Mouse (Mus musculus) limb, embryonic 14.5 days (tissue): ENCODE results near the gene Bid. TPM values are rescaled to one million over a fixed set of nuclear protein-coding genes. Genes with fewer than 3 reads are reported as not detected.

ENCODE experiments used
- ATAC-seq: fragments of 200-750 bp; cut with Nextera tagmentation; 2 replicates; pipeline ENCODE4 v1.8.0; 2017; ENCODE audit warnings: low read depth, moderate number of reproducible peaks, moderate TSS enrichment; ENCODE audit not compliant: low FRiP score
- DNase-seq: peaks from one replicate; pipeline ENCODE4 v3.0.0-alpha.2; 2015; ENCODE audit warnings: low spot score
- H3K27ac ChIP-seq: fragments of 300-500 bp; sonication (generic); replicated peaks from 2 replicates; pipeline ENCODE4 v1.5.1; 2014; ENCODE audit warnings: low read depth, mild to moderate bottlenecking, low read length, moderate library complexity, mixed read lengths
- H3K27me3 ChIP-seq: fragments of 300-500 bp; sonication (generic); 2 replicates; pipeline ENCODE4 v1.6.1; 2014; ENCODE audit warnings: low read length, mixed read lengths; ENCODE audit not compliant: control insufficient read depth, insufficient read depth
- H3K36me3 ChIP-seq: fragments of 300-500 bp; sonication (generic); 2 replicates; pipeline ENCODE4 v1.6.1; 2014; ENCODE audit warnings: mild to moderate bottlenecking, low read length, moderate library complexity, mixed read lengths; ENCODE audit not compliant: control insufficient read depth, insufficient read depth
- H3K4me1 ChIP-seq: fragments of 300-500 bp; sonication (generic); 2 replicates; pipeline ENCODE4 v1.6.1; 2014; ENCODE audit warnings: antibody characterized with exemption, low read length, mixed read lengths; ENCODE audit not compliant: control insufficient read depth, insufficient read depth
- H3K4me2 ChIP-seq: fragments of 300-500 bp; sonication (generic); replicated peaks from 2 replicates; pipeline ENCODE4 v1.6.1; 2014; ENCODE audit warnings: low read depth, mild to moderate bottlenecking, low read length, moderate library complexity; ENCODE audit not compliant: severe bottlenecking
- H3K4me3 ChIP-seq: fragments of 300-500 bp; sonication (generic); replicated peaks from 2 replicates; pipeline ENCODE4 v1.5.1; 2014; ENCODE audit warnings: low read length
- H3K9ac ChIP-seq: fragments of 300-500 bp; sonication (generic); 2 replicates; pipeline ENCODE4 v1.6.1; 2014; ENCODE audit warnings: mild to moderate bottlenecking, low read depth, low read length, moderate library complexity; ENCODE audit not compliant: severe bottlenecking
- H3K9me3 ChIP-seq: fragments of 300-500 bp; sonication (generic); 2 replicates; pipeline ENCODE4 v1.6.1; 2016; ENCODE audit warnings: low read length; ENCODE audit not compliant: control insufficient read depth
- POLR2A ChIP-seq: fragments of 200-500 bp; IDR thresholded peaks from 2 replicates; pipeline ENCODE4 v1.8.0; 2012; ENCODE audit warnings: inconsistent platforms, mild to moderate bottlenecking, moderate library complexity, borderline replicate concordance; ENCODE audit not compliant: insufficient read depth, insufficient read length; ENCODE audit errors: extremely low read depth
- WGBS: fragments of 180-500 bp; shearing (Covaris S2); extraction: QIAGEN DNeasy Blood & Tissue Kit; methylation state at CpG from one replicate; pipeline ENCODE4 v1.1.7; 2014; 5-methylcytosine and 5-hydroxymethylcytosine counted together
- polyA plus RNA-seq, 2 experiments: library from polyadenylated mRNA; depleted of rRNA in 1 of 2; stranded (reverse) in 1 of 2; unstranded in 1 of 2; fragments of >200 nt; fragmentation: Nextera tagmentation in 1 of 2; extraction: Ambion mirVana in 1 of 2; gene quantifications; 2 replicates each; pipeline versions ENCODE4 v1.2.1 to v1.2.3; 2012 to 2014

Gene Bid
- polyA plus RNA-seq (2012; rRNA removed) (11.1 TPM in 2 replicates), polyA plus RNA-seq (2014; fragmentation: Nextera tagmentation; extraction: Ambion mirVana) (17.0 and 18.2 TPM in 2 replicates)

DNA sequence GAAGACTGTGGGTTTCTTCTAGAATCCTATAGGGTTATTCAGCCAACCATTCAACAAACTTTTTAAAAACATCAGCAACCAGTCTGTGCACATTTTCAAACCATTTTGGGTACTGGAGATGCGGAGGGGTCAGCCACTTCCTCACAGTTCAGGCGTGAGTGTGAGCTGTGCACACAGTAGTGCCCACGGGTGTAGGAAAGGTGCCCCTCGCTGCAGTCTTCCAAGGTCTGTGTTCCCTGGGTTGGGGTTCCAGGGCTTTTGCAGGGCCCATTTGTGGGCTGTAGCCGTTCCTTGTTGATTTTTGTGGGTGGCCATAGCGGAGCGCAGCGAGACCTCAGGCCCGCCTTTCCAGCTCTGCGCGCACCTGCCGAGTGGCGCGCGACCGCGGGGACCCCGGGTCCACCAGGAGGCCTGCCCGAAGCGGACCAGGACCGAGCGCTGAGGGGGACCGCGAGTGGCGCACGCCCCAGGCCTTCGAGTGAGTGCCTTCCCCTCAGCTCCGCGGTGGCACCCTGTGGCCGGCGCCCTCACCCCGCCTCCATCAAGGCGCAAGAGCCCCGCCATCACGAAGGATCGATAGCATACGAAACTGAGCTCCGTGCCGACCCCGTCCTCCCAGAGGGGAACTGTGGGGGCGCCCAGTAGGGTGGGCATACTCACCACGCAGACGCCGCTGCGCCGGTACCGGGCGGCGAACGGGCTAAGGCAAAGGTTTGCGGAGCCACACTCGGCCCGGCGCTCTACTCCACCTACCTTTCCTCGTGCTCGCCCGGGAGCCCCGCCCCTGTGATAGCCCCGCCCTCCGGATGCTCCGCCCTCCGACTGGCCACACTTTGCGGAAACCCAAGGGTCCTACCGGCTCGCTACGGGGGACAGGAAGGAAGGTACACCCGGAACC, at the start of gene Bid:
Gene Bid, minus strand, starts transcription at position 780 of the 898 bp plus-strand sequence.
- ATAC-seq (peak; percentile 90), DNase-seq (peak; percentile 67)
- Histone ChIP-seq H3K4me1 (peaks cover 8% of the 10 kb centered on the region), H3K27ac (no peak within 1 kb of the TSS), H3K4me2 (peak within 1 kb of the TSS; percentile 88), H3K27me3 (no peaks in the 10 kb centered on the region), H3K9ac (peak within 1 kb of the TSS; percentile 54), H3K9me3 (no peaks in the 10 kb centered on the region), H3K36me3 (no peaks in the 10 kb centered on the region), H3K4me3 (peak within 1 kb of the TSS; percentile 54)
- WGBS, result 2% methylated on average over 62 of the region's 67 CpGs
- no peak for TF ChIP-seq POLR2A

DNA sequence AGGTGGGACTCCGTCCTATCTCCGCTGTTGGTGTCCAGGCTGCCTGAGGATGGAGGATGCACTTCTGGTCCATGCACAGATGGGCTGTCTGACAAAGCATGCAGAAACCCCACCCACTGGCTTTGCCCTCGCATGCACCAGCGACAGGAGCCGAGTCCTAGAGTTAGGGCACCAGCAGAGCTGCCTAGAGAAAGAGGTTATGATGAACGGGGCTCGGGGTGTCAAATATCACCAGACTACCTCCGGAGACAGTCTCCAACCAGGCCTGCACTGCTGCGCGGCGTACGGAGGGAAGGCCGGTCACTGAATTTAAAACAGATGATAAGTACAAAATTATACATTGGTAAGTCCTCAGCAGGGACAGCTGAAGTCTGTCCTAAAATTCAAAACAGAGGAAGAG, 49.2 kb upstream of the Bid start:
- WGBS, result 17% methylated on average over 13 of the region's 13 CpGs
- ATAC-seq, result peak; percentile 57; the same call in 1 of the 2 replicates
- Histone ChIP-seq H3K4me2 (no peak overlapping the region), H3K4me1 (no peaks in the 10 kb centered on the region), H3K27ac (no peak overlapping the region), H3K9me3 (no peaks in the 10 kb centered on the region), H3K36me3 (peaks cover 11% of the 10 kb centered on the region), H3K9ac (no peak overlapping the region), H3K4me3 (no peak overlapping the region), H3K27me3 (no peaks in the 10 kb centered on the region)
- TF ChIP-seq POLR2A, result no peak
- DNase-seq, result no peak

DNA sequence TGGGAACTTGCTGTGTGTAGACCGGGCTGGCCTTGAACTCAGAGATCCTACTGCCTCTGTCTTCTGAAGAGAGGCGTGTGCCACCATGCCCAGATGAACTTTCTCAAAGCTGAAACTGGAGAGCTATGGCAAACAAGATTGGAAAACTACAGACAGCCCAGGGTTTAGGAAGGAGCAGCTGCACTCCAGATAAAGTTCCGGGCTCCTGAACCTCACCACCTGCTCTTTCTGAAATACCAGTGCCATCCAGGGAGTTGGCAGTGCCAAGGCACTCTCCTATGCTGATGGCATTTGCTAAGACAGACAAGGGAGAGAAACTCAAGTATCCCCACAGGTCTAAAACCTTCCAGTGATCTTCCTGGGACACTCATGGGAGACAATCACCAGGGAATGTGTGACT, 47.5 kb upstream of the Bid start:
- Histone ChIP-seq H3K9me3 (no peaks in the 10 kb centered on the region), H3K4me1 (no peaks in the 10 kb centered on the region), H3K27ac (no peak overlapping the region), H3K27me3 (no peaks in the 10 kb centered on the region), H3K4me3 (no peak overlapping the region), H3K36me3 (peaks cover 7% of the 10 kb centered on the region), H3K9ac (no peak overlapping the region), H3K4me2 (no peak overlapping the region)
- no peak for TF ChIP-seq POLR2A
- ATAC-seq, result no peak
- no peak for DNase-seq
- WGBS, result 93% methylated on average over 3 of the region's 3 CpGs

DNA sequence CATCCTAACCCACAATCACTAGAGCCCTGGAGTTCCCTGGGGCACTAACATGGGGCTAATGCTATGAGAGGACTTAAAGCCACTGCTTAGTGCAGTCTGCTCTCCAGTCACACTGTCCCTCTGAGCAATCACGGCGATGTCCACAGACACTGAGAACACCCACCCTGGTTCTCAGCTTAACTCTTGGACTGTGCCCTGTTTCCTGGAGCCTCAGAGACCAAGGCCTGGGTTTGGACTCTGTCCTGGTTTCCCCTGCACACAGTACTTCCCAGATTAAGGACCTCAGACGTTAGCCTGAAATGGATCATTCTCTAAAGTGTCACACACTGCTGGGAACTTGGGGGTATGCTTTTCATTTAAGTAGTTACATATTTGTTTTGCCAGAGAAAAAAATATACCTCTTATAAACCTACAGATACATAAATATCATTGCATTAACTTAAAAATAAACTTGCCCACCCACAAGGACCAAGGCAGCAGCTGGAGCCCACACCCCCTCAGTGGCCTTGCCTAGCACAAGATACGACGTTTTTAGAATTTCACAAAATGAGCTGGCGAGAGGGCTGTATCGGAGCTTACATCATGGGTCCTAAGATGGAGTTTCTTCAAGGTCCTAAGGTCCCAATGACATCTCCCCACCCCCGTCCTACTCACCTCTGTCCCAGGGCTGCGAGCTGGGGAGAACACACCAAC, 43.8 kb upstream of the Bid start:
- Histone ChIP-seq H3K27me3 (no peaks in the 10 kb centered on the region), H3K9ac (no peak overlapping the region), H3K4me3 (no peak overlapping the region), H3K9me3 (no peaks in the 10 kb centered on the region), H3K36me3 (peaks cover 30% of the 10 kb centered on the region), H3K4me1 (no peaks in the 10 kb centered on the region), H3K27ac (no peak overlapping the region), H3K4me2 (no peak overlapping the region)
- WGBS, result 89% methylated on average over 9 of the region's 9 CpGs
- DNase-seq, result no peak
- no peak for ATAC-seq
- TF ChIP-seq POLR2A, result no peak

DNA sequence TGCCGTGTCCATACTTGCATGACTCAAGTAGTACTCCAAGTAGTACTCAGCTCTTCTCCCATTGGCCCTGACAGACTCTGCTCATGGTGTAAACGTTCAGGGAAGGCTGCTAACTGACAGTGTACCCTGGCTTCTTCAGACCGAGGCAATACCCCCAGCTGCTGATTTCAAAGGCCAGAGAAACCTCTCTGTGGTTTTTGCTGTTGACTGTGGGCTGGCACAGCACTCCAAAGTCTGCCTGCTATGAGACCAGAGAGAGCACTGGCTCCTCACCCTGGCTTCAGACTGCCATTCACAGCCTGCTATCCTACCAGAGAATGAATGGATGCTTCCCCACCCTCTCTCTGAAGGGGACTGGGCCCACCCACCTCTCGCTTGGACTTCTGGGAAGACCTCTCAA, 40.7 kb upstream of the Bid start:
- Histone ChIP-seq H3K27me3 (no peaks in the 10 kb centered on the region), H3K4me1 (no peaks in the 10 kb centered on the region), H3K9ac (no peak overlapping the region), H3K9me3 (no peaks in the 10 kb centered on the region), H3K4me2 (no peak overlapping the region), H3K36me3 (peaks cover 34% of the 10 kb centered on the region), H3K27ac (no peak overlapping the region), H3K4me3 (no peak overlapping the region)
- ATAC-seq (no peak), DNase-seq (no peak)
- 78% methylated on average over 4 of the region's 4 CpGs for WGBS
- no peak for TF ChIP-seq POLR2A
